Mouse (Mus musculus) erythroblast, embryonic 14.5 days (primary cell): Measurements from ENCODE around the gene Arhgap28. TPM values are rescaled to one million over a fixed set of nuclear protein-coding genes. Genes with fewer than 3 reads are reported as not detected.

Experiments used
- H3K27me3 ChIP-seq: 2 replicates; pipeline ENCODE4 v1.6.1; 2012; ENCODE audit warnings: inconsistent platforms; ENCODE audit not compliant: control insufficient read depth
- H3K36me3 ChIP-seq: 2 replicates; pipeline ENCODE4 v1.6.1; 2012; ENCODE audit warnings: mild to moderate bottlenecking, inconsistent platforms; ENCODE audit not compliant: control insufficient read depth
- H3K4me1 ChIP-seq: 2 replicates; pipeline ENCODE4 v1.6.1; 2012; ENCODE audit warnings: inconsistent platforms; ENCODE audit not compliant: control insufficient read depth
- H3K4me3 ChIP-seq: replicated peaks from 2 replicates; pipeline ENCODE3; 2012; ENCODE audit warnings: moderate library complexity, mild to moderate bottlenecking, inconsistent platforms
- H3K9me3 ChIP-seq: 2 replicates; pipeline ENCODE4 v1.6.1; 2012; ENCODE audit warnings: low read length, inconsistent platforms, mixed read lengths; ENCODE audit not compliant: control insufficient read depth
- GATA1 ChIP-seq: IDR thresholded peaks from 2 replicates; pipeline ENCODE4 v1.6.1; 2012; ENCODE audit warnings: low read length, inconsistent platforms, mixed read lengths
- TAL1 ChIP-seq: IDR thresholded peaks from 3 replicates; pipeline ENCODE4 v1.6.1; 2012; ENCODE audit warnings: low read length, inconsistent platforms, mixed read lengths
- polyA plus RNA-seq: library from polyadenylated mRNA; stranded (reverse); fragments of >175 nt; gene quantifications from 2 replicates; pipeline ENCODE4 v1.2.3, GENCODE M21; 2012

Gene Arhgap28
- polyA plus RNA-seq, 1 experiment = not detected

DNA sequence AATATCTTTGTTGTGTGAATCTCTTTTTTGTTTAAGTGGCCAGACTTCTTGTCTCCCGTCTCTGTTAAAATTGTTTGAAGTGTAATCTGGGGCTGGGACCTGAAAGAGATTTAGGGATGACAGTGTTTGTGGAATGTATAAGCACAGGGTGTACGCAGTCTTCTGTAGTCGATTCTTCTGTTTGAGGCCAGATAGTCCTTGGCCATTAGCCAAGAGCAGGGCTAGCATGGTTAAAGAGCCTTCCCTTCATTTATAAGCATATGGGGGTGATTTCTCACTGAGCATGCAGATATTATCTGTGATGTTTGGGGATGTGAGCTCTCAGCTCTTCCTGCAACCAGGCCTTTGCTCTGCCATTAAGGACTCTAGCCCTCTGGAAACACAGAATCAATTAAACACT, 13.2 kb upstream of the Arhgap28 start:
- Histone ChIP-seq H3K4me1 (no peaks in the 10 kb centered on the region), H3K9me3 (no peaks in the 10 kb centered on the region), H3K4me3 (no peak overlapping the region), H3K36me3 (no peaks in the 10 kb centered on the region), H3K27me3 (no peaks in the 10 kb centered on the region)
- TF ChIP-seq GATA1 (no peak), TAL1 (no peak)

DNA sequence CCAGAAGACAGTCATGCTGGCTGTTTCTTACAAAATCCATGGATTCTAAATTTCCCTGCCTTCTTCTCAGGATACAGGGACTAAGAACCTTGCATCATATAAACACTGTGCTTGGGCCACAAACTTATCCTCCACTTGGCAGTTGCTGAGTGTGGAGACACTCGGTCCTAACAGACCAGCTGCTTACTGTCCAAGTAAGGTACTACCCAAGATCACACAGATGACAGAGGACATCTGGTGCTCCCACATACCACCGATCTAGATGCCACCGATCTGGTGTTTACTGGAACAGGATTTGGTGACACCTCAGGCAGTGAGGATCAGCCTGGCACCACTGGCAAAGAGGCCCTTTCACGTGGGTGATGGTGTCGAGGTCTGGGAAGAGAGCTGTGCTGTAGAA, 7.7 kb upstream of the Arhgap28 start:
- no peaks in the 10 kb centered on the region for H3K36me3 ChIP-seq
- no peaks in the 10 kb centered on the region for H3K27me3 ChIP-seq
- TF ChIP-seq TAL1 = no peak
- no peak for TF ChIP-seq GATA1
- no peak overlapping the region for H3K4me3 ChIP-seq
- H3K9me3 ChIP-seq = peaks cover 4% of the 10 kb centered on the region
- no peaks in the 10 kb centered on the region for H3K4me1 ChIP-seq

- TF ChIP-seq GATA1 (no peak), TAL1 (no peak)
- Histone ChIP-seq H3K4me1 (no peaks in the 10 kb centered on the region), H3K4me3 (no peak overlapping the region), H3K27me3 (no peaks in the 10 kb centered on the region; the same call in 1 of the 2 replicates), H3K36me3 (no peaks in the 10 kb centered on the region), H3K9me3 (peaks cover 4% of the 10 kb centered on the region)
Observed at GRCm38 (mm10) chr17:68010041-68010440, 6.1 kb upstream of the Arhgap28 start.

DNA sequence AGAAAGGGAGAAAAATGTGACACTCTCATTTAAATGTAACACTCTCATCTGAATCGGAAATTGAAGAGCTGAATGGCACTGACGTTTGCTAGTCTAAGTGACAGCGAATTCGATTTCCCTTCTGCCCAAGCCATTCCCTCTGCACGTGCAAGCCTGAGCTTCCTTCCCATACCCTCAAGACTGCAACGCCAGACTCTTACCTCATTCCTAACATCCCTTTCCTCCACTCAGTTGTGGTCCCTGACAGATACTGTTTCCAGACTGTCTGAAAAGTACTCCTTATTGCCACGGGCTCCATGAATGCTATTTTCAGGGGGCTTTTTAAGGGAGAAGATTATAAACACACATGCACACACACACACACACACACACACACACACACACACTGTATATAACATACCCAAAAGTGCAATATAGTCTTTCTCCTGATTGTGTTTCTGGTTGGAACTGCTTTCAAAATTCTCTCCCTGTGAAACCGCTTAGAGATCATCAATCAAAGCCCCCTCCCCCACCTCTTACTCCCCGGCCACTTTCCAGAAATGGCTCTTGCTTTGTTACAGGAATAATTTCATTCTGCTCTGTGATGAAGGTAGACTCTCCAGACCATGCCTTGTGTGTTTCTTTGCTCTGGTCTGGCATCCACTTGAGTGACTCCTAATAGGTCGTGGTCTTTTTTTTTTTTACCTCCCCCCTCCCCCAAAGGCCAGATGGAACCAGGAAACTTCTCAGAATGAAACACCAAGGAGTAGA, 836 bp upstream of the Arhgap28 start:
- H3K27me3 ChIP-seq = peaks cover 20% of the 10 kb centered on the region
- no peaks in the 10 kb centered on the region for H3K36me3 ChIP-seq
- H3K4me1 ChIP-seq = peaks cover 14% of the 10 kb centered on the region
- TF ChIP-seq GATA1 (no peak), TAL1 (no peak)
- no peak overlapping the region for H3K4me3 ChIP-seq
- no peaks in the 10 kb centered on the region for H3K9me3 ChIP-seq

- TF ChIP-seq TAL1 = no peak
- TF ChIP-seq GATA1 = no peak
- peak overlapping the region; percentile 62 for H3K4me3 ChIP-seq
- H3K4me1 ChIP-seq = peaks cover 14% of the 10 kb centered on the region
- no peaks in the 10 kb centered on the region for H3K9me3 ChIP-seq
- H3K36me3 ChIP-seq = no peaks in the 10 kb centered on the region
- peaks cover 20% of the 10 kb centered on the region for H3K27me3 ChIP-seq
Observed at GRCm38 (mm10) chr17:68002608-68003595, 1.0 kb downstream of the Arhgap28 start.

DNA sequence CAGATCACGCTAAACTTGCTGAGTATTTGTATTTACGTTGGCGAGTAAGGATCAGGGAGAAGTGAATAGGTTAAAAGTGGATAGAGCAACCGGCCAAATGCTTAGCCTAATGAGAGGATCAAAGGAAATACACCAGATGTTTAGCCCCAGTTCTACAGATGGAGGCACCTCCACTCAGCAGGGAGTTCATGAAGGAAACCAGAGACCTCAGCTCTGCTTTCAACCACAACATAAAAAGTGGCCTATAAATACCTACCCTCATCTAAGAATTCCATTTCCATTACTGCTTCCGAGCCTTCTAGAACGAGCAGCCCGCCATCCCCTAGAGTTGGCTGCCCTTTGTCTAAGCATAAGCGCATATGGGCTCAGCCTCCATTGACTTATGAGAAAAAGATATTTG, 4.1 kb downstream of the Arhgap28 start:
- Histone ChIP-seq H3K4me3 (no peak overlapping the region), H3K9me3 (no peaks in the 10 kb centered on the region), H3K36me3 (no peaks in the 10 kb centered on the region), H3K4me1 (peaks cover 14% of the 10 kb centered on the region), H3K27me3 (peaks cover 20% of the 10 kb centered on the region)
- TF ChIP-seq GATA1 = no peak
- no peak for TF ChIP-seq TAL1

DNA sequence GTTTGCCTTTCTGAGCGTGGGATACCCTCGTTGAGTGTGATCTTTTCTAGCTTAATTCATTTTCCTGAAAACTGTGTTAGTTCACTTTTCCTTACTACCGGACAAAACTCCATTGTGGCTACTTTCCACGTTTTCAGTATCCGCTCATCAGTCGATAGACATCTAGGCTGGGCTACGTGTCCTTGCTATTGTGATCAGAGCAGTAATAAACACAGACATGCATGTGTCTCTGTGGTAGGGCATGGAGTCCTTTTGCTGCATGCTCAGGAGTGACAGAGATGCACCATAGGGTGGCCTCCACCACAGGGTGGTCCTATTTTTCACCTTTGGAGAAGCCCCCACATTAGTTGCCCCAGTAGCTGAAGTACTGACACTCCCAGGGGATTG, 7.2 kb downstream of the Arhgap28 start:
- H3K4me3 ChIP-seq = no peak overlapping the region
- TF ChIP-seq GATA1 (no peak), TAL1 (no peak)
- H3K27me3 ChIP-seq = no peaks in the 10 kb centered on the region; the same call in 1 of the 2 replicates
- H3K4me1 ChIP-seq = no peaks in the 10 kb centered on the region
- H3K36me3 ChIP-seq = no peaks in the 10 kb centered on the region
- H3K9me3 ChIP-seq = no peaks in the 10 kb centered on the region

DNA sequence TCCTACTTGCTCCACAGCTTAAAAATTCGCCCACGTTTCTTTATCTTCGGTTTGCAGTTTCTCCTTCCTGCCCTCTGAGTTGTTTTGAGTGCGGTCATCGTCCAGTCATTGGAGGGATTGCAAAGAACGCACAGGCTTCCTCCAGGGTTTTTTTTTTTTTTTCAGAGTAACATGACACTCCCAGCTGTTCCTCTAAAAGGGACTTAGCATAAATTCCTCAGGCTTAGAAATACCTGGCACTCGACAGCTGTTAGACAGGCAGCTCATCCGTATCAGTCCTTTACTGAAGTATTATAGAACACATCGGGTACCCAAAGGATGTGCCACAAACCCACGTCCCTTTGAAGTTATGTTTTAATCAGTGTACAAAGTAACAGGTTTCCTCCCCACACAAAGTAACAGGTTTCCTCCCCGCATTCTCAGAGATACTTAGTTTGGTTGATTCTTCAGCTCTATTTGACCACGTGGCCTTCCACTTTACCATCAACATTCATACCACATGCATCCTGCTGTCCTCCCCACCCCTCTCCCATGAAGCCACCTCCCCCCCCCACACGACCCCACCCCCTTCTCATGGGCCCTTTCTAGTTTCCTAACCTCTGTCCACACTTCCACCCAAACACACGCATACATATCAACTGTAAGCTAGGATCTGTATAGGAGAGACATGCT, 7.7 kb downstream of the Arhgap28 start:
- TF ChIP-seq TAL1 (no peak), GATA1 (no peak)
- H3K9me3 ChIP-seq = no peaks in the 10 kb centered on the region
- H3K4me3 ChIP-seq = no peak overlapping the region
- H3K4me1 ChIP-seq = no peaks in the 10 kb centered on the region
- no peaks in the 10 kb centered on the region for H3K36me3 ChIP-seq
- no peaks in the 10 kb centered on the region; the same call in 1 of the 2 replicates for H3K27me3 ChIP-seq
